Mouse (Mus musculus): ENCODE measurements around the gene Nhej1.

DNA sequence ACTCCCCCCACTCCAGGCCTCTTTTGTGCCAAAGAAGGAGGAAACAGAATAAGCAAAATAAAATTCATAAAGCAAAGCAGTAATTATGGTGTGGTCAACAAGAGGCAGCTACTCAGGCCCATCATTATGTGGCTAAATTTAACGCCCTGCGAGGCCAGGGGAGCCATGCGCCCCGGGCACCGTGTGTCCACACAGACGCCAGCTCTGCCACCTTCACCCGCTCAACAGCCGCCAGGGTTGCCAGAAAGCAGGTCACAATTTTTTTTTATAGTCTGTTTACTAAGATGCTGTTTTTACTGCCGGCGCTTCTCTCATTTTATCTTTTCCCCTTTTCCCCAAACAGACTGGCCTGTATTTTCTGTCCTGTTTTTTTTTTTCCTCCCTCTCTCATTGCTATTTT, 93.0 kb downstream of the Nhej1 start:
- TF ChIP-seq MAFK (IDR thresholded peaks at IDR 0.05; ENCODE audit: borderline replicate concordance, low read depth, low read length) (no peak), GATA1 (IDR thresholded peaks at IDR 0.05; ENCODE audit: low read depth, low read length) (no peak), CTCF (IDR thresholded peaks at IDR 0.05 in 2 of 3, conservative IDR thresholded peaks at IDR 0.05 in 1 of 3; ENCODE audit: control insufficient read depth in 1 of 3, insufficient read depth in 1 of 3, low read depth in 2 of 3, low read length in 3 of 3, poor library complexity in 1 of 3, severe bottlenecking in 1 of 3) (no peak)
